Mouse (Mus musculus) kidney, adult 2 months (tissue): ENCODE measurements around the gene Dgkh.

Experiments
- CTCF ChIP-seq: fragments of 200-500 bp; conservative IDR thresholded peaks from 2 replicates; pipeline ENCODE4 v1.5.1; 2011; ENCODE audit warnings: low read depth, mild to moderate bottlenecking, control low read depth, low read length, moderate library complexity, mixed read lengths; ENCODE audit not compliant: insufficient read depth, insufficient read length
- POLR2A ChIP-seq: fragments of 200-500 bp; IDR thresholded peaks from one replicate; pipeline ENCODE4 v1.6.1; 2011; ENCODE audit warnings: low read depth, low read length, control low read depth

DNA sequence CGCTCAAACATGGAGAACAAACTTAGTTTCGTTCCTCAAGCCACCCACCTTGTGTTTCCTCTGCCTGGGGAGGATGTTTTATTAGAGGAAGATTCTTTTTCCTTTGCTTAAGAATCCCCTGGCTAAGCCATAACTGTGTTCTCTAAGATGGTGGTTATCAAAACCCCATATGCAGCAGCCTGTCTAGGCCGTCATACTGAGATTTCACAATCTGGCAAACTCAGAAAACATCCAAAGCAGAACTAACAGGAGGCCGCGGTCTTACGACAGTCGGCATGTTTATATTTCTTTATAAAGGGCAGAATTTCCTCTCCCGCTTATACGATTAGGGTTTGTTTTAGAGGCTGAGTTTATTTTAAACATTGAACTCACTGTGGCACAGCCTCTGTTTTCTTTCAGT, 31.5 kb downstream of the Dgkh start:
- no peak for TF ChIP-seq POLR2A
- no peak for TF ChIP-seq CTCF
